Mouse (Mus musculus): ENCODE data around the gene Sval1. TPM values are rescaled to one million over a fixed set of nuclear protein-coding genes. Genes with fewer than 3 reads are reported as not detected.

Gene Sval1
- not detected in 2 replicates for polyA plus RNA-seq (2015; fragmentation: Nextera tagmentation; extraction: Ambion mirVana)

GRCm38 (mm10) chr6:41951330-41951729, at the start of gene Sval1:
TSS of gene Sval1 (plus strand) at chr6:41951630.
- no peak for ATAC-seq (ENCODE audit: low FRiP score, low TSS enrichment)
- H3K27me3 ChIP-seq (ENCODE audit: control insufficient read depth, insufficient read depth, low read length) = no peaks in the 10 kb centered on the region
- H3K4me3 ChIP-seq (ENCODE audit: low read depth, low read length) = no peak within 1 kb of the TSS
- no peaks in the 10 kb centered on the region for H3K9me3 ChIP-seq (ENCODE audit: control insufficient read depth, low read length)
- H3K36me3 ChIP-seq (ENCODE audit: control insufficient read depth, insufficient read depth, low read length) = no peaks in the 10 kb centered on the region
- H3K27ac ChIP-seq (replicated peaks) = no peak within 1 kb of the TSS
- DNase-seq (ENCODE audit: low spot score) = no peak
- no peak within 1 kb of the TSS for H3K9ac ChIP-seq (ENCODE audit: low read length)
- 79% methylated on average over 1 of the region's 1 CpGs for WGBS
- TF ChIP-seq EP300 (optimal IDR thresholded peaks at IDR 0.05) (no peak), CTCF (IDR thresholded peaks at IDR 0.05; ENCODE audit: low read depth) (no peak)
- H3K4me2 ChIP-seq (replicated peaks; ENCODE audit: low read depth) = no peak within 1 kb of the TSS
- H3K4me1 ChIP-seq (replicated peaks; ENCODE audit: control insufficient read depth, insufficient read depth) = no peaks in the 10 kb centered on the region

GRCm38 (mm10) chr6:41911625-41912024, 39.8 kb upstream of the Sval1 start:
- no peaks in the 10 kb centered on the region for H3K27me3 ChIP-seq (ENCODE audit: control insufficient read depth, insufficient read depth, low read length)
- H3K4me3 ChIP-seq (ENCODE audit: low read depth, low read length) = no peak overlapping the region
- H3K27ac ChIP-seq (replicated peaks) = no peak overlapping the region
- H3K36me3 ChIP-seq (ENCODE audit: control insufficient read depth, insufficient read depth, low read length) = no peaks in the 10 kb centered on the region
- H3K4me1 ChIP-seq (replicated peaks; ENCODE audit: control insufficient read depth, insufficient read depth) = no peaks in the 10 kb centered on the region
- no peak for DNase-seq (ENCODE audit: low spot score)
- no peak overlapping the region for H3K4me2 ChIP-seq (replicated peaks; ENCODE audit: low read depth)
- TF ChIP-seq EP300 (optimal IDR thresholded peaks at IDR 0.05) (no peak), CTCF (IDR thresholded peaks at IDR 0.05; ENCODE audit: low read depth) (no peak)
- H3K9ac ChIP-seq (ENCODE audit: low read length) = no peak overlapping the region
- WGBS = 71% methylated on average over 5 of the region's 5 CpGs
- H3K9me3 ChIP-seq (ENCODE audit: control insufficient read depth, low read length) = no peaks in the 10 kb centered on the region
- ATAC-seq (ENCODE audit: low FRiP score, low TSS enrichment) = no peak

DNA sequence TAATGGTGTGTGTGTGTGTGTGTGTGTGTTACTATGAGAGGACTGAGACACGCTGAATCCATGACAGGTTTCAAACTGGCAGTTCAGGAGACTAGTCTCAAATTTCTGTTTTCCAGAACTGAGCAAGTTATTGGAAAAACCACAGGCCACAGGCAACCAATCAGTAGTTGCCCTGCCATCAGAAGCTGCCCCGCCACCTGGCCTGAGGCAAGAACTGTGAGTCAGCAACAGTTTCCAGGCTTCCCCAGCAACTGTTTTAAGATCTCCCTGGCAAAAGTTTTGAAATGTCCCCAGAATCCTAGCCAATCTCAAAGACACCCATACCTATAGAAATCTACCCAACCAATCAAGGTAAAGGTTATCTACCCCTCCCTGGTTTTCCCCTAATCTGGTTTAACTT, 36.5 kb upstream of the Sval1 start:
- Histone ChIP-seq H3K27me3 (ENCODE audit: control insufficient read depth, insufficient read depth, low read length) (no peaks in the 10 kb centered on the region), H3K9ac (ENCODE audit: low read length) (no peak overlapping the region), H3K27ac (replicated peaks) (no peak overlapping the region), H3K4me1 (replicated peaks; ENCODE audit: control insufficient read depth, insufficient read depth) (no peaks in the 10 kb centered on the region), H3K4me3 (ENCODE audit: low read depth, low read length) (no peak overlapping the region), H3K9me3 (ENCODE audit: control insufficient read depth, low read length) (no peaks in the 10 kb centered on the region), H3K36me3 (ENCODE audit: control insufficient read depth, insufficient read depth, low read length) (no peaks in the 10 kb centered on the region), H3K4me2 (replicated peaks; ENCODE audit: low read depth) (no peak overlapping the region)
- TF ChIP-seq CTCF (IDR thresholded peaks at IDR 0.05; ENCODE audit: low read depth) = no peak
- TF ChIP-seq EP300 (optimal IDR thresholded peaks at IDR 0.05) = no peak
- ATAC-seq (ENCODE audit: low FRiP score, low TSS enrichment) = no peak
- 83% methylated on average over 2 of the region's 2 CpGs for WGBS
- no peak for DNase-seq (ENCODE audit: low spot score)

GRCm38 (mm10) chr6:41967840-41968239, 16.4 kb downstream of the Sval1 start, which contains the start of gene Sval3:
TSS of gene Sval3 (plus strand) at chr6:41968140.
- H3K4me3 ChIP-seq (ENCODE audit: low read depth, low read length) = no peak within 1 kb of the TSS
- WGBS = 50% methylated on average over 1 of the region's 1 CpGs
- DNase-seq (ENCODE audit: low spot score) = no peak
- no peak for TF ChIP-seq EP300 (optimal IDR thresholded peaks at IDR 0.05)
- TF ChIP-seq CTCF (IDR thresholded peaks at IDR 0.05; ENCODE audit: low read depth) = no peak
- H3K36me3 ChIP-seq (ENCODE audit: control insufficient read depth, insufficient read depth, low read length) = no peaks in the 10 kb centered on the region
- ATAC-seq (ENCODE audit: low FRiP score, low TSS enrichment) = no peak
- H3K4me2 ChIP-seq (replicated peaks; ENCODE audit: low read depth) = no peak within 1 kb of the TSS
- H3K27me3 ChIP-seq (ENCODE audit: control insufficient read depth, insufficient read depth, low read length) = no peaks in the 10 kb centered on the region
- no peak within 1 kb of the TSS for H3K27ac ChIP-seq (replicated peaks)
- H3K9ac ChIP-seq (ENCODE audit: low read length) = no peak within 1 kb of the TSS
- H3K4me1 ChIP-seq (replicated peaks; ENCODE audit: control insufficient read depth, insufficient read depth) = no peaks in the 10 kb centered on the region
- no peaks in the 10 kb centered on the region for H3K9me3 ChIP-seq (ENCODE audit: control insufficient read depth, low read length)

Other genes starting within 250 kb of the Sval1 start
- 0.29 and 0.45 TPM in 2 replicates for gene Kel, start 247.3 kb upstream of the Sval1 start, polyA plus RNA-seq (2015; fragmentation: Nextera tagmentation; extraction: Ambion mirVana)
- gene Olfr459, start 176.5 kb upstream of the Sval1 start, polyA plus RNA-seq (2015; fragmentation: Nextera tagmentation; extraction: Ambion mirVana) = not detected in 2 replicates
- not detected in 2 replicates for gene Pip, start 104.1 kb upstream of the Sval1 start, polyA plus RNA-seq (2015; fragmentation: Nextera tagmentation; extraction: Ambion mirVana)
- gene Sval2, start 98.6 kb upstream of the Sval1 start, polyA plus RNA-seq (2015; fragmentation: Nextera tagmentation; extraction: Ambion mirVana) = not detected in 2 replicates
- not detected in 2 replicates for gene Sval3, start 16.5 kb downstream of the Sval1 start, polyA plus RNA-seq (2015; fragmentation: Nextera tagmentation; extraction: Ambion mirVana)
- not detected in 2 replicates for gene Sva, start 86.8 kb downstream of the Sval1 start, polyA plus RNA-seq (2015; fragmentation: Nextera tagmentation; extraction: Ambion mirVana)
- gene Tas2r139, start 189.3 kb downstream of the Sval1 start, polyA plus RNA-seq (2015; fragmentation: Nextera tagmentation; extraction: Ambion mirVana) = not detected in 2 replicates

All from stomach, postnatal 0 days (tissue).